Mouse (Mus musculus) mesoderm, embryonic 11.5 days (tissue): ENCODE measurements around the gene Gm5741.
A peak's percentile ranks its signal among the peaks of the same experiment; 100 is the strongest.

Source experiments
- DNase-seq: peaks from one replicate; pipeline ENCODE4 v3.0.0-alpha.2; 2012; ENCODE audit warnings: low read depth, low spot score

Gene Gm5741

DNA sequence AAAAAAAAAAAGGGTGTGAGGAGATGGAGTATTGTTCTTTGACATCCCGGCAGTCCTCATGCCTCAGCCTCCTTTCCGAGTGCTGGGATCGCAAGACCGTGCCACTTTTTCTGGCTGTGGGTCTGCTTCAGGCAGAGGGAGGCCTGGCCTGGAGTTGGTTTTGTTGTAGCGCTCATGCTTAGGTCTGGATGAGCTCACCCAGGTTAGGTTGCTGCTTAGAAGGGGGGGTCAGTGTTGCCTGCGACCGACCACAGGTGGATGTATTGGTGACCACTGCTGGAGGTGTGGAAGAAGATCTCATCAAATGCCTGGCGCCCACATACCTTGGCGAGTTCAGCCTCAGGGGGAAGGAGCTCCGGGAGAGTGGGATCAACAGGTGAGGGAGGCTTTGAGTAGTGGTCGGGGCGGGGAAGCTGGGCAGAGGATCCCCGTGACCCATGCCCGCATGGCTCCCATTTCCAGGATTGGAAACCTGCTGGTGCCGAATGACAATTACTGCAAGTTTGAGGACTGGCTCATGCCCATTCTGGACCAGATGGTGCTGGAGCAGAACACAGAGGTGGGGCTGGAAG lies 5.3 kb upstream of the Gm5741 start:
- DNase-seq: no peak

DNA sequence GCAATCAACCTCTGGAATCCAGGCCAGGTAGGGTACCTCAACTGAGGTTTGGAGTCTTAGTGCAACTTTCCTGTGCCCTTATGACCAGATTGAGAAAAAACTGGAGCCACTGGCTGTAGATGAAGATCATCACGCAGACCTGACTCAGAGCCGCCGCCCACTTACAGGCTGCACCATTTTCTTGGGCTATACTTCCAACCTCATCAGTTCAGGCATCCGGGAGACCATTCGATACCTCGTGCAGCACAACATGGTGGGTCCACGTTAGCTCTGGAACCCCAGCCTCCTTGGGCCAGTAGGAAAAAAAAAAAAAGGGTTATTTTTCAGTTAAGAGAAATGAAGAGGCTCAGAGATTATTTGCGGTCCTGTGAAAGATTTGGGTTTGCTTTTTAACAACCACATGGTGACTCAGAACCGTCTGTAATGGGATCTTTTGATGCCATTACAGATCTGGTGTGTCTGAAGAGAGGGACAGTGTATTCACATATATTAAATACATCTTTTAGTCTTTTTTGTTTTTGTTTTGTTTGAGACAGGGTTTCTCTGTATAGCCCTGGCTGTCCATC lies 4.7 kb upstream of the Gm5741 start:
- no peak for DNase-seq

DNA sequence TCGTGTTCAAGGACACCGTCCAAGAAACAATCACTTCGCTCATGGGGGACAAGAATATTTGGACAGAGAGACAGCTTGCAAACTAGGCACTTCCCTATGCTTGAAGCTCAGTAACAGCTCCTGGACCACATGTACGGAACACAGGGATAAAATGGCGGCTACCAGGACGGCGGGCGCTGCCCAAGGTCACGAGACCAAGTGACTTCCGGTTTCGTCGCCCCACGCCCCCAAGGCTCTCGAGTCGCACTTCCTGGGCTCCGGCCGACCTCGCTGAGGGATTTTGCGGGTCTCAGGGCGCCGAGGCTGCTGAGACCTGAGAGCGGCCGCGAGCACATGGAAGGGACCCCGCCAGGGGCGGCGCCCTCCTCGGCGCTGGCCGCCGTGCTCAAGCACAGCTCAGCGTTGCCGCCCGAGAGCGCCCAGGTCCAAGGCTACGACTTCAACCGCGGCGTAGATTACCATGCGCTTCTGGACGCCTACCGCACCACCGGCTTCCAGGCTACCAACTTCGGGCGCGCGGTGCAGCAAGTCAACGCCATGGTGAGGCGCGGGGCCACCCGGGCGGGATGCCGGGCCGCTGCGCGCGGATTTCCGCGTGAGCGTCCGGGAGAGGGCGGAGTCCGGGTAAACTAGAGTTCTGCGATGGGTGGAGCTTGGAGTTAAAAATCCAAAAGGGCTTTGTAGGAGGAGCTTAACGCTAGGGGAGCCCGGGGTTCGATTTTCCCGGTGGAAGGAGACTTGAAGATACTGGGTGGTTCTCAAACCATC lies 3.9 kb upstream of the Gm5741 start, which contains the start of gene Dhps:
Gene Dhps, plus strand, starts transcription at position 244 of the 768 bp plus-strand sequence.
- DNase-seq: peak; percentile 90

DNA sequence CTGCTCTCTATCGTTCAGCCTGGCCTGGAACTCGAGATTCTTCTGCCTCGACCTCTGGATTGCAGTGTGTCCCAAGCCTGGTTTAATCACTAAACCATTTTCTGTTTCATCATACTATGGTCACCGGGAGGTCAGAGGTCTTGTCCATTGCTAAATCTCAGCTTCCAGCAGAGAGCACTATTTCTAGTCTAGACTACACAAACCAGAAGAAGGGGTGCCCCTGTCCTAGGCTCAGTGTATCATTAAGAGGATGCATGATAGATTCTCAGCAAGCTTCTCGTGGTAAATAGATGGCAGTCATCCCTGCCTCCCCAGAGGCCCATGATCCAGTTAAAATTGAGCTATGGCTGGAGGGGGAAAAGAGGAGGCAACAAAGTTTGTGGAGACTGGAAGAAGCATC lies 3.3 kb upstream of the Gm5741 start:
- no peak for DNase-seq

DNA sequence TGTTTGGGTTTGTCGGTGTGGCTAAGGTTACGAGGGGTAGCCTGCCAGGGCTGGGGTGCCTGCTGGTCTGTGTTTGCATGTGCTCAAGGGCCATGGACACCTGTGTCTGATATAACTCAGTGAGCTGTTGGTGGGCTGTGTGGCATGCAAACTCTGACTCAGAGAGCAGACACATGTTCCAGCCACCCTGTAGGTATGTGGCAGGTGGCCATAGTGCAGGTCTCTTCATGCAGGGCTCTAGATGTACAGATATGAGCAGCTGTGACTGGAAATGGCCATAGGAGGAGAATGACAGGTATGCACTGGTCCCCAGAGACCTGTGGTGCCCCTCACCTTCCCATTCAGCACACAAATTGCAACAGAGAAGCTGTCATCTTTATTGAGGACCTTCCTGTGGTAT lies 627 bp downstream of the Gm5741 start:
- DNase-seq: no peak

DNA sequence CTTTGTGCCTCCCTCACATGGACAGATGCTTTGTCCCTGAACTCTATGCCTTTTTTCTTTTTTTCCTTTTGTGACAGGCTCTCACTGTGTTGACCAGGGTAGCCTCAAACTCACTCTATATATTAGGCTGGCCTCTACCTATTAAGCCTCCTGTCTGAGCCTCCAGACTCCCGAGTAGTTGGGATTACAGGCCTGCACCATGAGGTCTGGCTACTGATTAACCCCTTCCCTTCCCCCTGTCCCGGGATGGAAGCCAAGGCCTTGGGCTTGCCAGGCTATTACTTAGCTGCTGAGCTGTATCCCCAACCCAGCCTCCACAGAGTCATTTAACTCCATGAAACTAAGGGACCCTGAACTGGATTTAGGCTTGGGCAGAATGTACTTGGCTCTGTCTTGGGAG lies 2.6 kb downstream of the Gm5741 start:
- no peak for DNase-seq

DNA sequence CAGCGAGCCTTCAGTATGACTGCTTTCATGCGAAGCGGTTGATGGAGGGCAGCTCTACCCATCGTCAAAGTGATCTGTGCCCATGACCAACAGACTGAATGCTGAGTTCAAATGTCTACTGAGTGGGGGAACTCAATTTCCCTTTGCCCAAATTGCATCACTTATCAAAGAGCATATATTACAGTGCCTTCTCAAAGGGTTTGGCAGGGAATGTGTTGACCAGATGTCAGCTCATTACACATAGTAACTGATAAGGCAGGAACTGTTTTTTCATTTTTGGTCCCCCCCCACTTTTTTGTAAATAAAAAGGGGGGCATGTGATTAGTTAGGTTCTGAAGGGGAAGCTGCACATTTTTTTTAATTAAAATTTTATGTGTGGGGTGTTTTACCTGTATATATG lies 5.2 kb downstream of the Gm5741 start:
- DNase-seq: no peak

DNA sequence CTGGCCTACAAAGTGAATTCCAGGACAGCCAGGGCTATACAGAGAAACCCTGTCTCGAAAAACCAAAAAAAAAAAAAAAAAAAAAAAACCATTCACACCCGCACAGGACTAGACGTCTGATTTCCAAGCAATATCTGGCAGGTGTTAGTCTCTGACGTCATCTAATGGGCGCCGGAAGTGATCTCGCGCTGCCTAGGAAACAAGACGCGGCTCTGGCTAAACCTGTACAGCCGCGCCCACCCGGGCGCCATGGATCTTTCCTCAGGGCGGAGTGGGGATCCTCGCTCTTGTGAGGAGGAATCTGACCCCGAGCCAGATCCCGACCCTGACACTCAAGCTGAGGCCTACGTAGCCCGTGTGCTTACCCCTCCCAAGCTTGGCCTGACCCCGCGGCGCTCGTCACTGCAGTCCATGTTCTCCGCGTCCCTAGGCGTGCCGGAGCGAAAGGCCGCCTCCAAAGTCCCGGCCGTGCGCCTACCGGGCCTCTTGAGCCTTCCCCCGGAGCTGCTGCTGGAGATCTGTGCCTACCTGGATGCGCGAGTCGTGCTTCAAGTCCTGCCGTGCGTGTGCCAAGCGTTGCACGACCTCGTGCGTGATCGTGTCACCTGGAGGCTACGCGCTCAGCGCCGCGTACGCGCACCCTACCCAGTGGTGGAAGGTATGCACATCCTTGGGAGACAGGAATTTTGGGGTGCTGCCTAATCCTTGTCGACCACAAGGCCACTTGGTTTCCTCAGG lies 7.7 kb downstream of the Gm5741 start, which contains the start of gene Fbxw9:
Gene Fbxw9, plus strand, starts transcription at position 177 of the 738 bp plus-strand sequence.
- DNase-seq: peak; percentile 94

DNA sequence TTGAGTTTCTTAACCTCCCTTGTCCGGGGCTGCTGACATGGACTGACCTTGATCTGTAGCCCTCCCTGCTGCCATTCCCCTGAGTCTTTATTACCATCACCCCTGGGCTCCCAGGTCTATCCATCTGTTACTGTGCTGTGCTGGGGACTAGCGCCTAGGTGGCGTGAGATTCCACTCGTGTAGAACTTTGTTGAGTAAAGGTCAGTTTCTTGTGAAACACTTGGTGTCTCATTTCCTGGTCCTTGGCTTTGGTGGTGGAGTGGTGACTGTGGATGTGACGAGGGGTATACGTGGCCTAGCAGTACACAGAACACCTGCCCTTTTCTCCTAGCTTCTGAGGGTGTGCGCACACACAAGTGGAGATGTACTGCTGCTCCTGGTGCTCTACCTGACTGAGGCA lies 10.4 kb downstream of the Gm5741 start:
- no peak for DNase-seq

DNA sequence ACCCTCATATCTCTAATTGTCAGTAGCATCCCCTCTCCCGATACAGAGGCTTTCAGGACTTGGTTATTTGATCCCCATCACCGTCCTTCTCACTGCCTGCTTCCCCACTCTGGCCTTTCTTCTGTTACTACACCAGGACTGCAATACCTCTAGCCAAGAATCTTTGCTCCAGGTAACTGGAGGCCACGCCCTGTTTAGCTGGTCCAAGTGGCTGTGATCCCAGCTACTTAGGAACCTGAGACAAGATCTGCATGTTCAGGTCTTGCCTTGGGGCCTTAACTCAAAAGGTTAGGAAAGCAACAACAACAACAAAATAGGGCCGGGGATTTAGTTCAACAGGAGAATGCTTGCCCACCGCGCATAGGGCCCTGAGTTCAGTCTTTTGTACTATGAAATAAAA lies 24.2 kb downstream of the Gm5741 start:
- DNase-seq: no peak

DNA sequence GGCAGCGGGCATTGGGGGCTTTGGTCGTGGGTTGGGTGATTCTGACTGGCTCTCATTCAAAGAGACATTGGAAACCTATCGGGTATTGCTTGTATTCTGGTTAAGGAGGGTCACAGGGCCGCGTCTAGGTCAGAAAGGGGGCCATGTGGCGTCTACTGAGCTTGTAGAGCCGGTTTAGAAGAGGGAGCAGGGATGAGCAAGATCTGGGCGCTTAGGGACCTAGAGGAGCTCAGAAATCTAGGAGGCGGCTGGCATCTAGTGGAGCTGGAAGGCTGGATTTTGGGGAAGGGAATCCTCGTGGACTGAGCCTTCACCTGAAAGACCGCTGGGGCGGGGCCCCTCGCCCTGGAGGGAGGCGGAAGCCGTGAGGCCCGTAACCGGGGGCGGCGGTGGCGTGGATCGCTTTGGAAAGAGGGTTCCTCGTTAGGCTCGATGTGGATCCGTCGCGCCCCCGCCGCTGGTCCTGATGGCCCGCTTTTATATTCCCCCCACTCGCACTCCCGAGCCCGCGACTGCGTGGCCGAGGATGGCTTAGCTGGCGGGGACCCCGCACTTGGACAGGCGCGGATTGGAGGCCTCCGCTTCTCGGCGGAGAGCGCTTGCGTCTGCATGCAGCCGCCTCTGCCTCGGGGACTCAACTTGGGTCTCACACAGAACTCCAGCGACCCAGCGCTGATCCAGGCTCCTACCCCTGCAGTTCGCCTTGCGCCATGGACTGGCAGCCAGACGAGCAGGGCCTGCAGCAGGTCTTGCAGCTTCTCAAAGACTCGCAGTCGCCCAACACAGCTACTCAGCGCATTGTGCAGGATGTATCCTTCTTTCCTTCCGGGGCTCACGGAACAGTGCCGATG lies 29.9 kb downstream of the Gm5741 start:
- peak; percentile 32 for DNase-seq

DNA sequence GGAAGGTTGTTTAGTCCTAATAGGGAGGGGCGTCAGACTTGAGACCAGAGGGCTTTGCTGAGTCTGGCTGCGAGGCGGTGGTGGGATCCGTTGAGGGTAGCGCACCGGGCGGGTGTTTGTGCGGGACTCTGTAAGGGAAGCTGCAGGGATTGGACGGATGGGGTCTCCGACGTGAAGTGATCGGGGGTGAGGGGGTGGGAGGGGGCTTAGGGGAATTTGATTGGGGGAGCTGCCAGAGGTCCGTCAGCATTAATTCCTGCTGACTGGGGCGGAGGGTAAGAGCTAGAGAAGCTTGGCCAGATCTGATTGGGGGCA lies 30.5 kb downstream of the Gm5741 start:
- DNase-seq: peak; percentile 78

DNA sequence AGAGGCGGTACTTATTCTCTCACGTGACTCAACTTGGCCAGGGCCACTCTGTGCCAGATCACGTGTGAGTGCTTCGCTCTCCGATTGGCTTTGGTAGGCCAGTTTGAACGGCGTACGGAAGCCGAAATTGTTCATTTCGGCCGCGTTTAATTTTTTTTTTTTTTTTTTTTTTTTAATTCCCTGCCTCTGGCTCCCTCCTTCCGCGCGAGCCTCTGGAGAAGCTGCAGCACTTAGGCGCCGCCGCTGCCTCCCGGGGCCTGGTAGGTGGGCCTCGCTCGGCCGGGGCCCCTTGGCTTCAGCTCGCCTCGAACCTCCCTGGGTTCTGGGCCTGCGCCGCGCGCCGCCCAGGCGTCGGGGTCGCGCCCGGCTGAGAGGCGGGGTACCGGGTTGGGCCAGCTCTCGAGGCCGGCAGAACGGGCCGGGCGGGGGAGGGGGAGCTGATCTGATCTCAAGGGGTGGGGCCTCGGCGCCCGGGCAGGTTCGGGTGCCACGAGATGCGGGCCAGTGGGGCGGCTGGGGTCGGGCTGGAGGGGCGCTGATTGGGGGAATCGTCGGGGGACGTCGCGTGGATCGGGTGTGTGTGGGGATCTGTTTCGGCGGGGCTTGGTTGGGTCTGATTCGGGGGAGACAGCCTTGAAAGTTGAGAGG lies 30.9 kb downstream of the Gm5741 start, which contains the start of gene Tnpo2:
Gene Tnpo2, plus strand, starts transcription at position 198 of the 648 bp plus-strand sequence.
- peak; percentile 97 for DNase-seq

DNA sequence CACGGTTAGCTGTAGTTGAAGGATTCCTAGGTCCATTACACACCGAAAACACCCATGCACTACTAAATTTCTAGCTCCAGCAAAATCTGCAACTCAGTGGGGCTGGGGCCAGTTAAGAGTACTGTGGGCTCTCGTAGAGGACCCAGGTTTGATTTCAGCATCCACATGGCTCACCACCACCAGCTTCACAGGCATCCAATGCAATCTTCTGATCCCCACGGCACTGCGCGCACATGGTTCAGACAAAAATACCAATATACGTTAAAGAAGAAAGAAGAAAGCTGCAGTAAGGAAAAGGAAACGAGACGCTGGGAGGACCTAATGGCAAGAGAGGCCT lies 31.4 kb downstream of the Gm5741 start:
- no peak for DNase-seq

DNA sequence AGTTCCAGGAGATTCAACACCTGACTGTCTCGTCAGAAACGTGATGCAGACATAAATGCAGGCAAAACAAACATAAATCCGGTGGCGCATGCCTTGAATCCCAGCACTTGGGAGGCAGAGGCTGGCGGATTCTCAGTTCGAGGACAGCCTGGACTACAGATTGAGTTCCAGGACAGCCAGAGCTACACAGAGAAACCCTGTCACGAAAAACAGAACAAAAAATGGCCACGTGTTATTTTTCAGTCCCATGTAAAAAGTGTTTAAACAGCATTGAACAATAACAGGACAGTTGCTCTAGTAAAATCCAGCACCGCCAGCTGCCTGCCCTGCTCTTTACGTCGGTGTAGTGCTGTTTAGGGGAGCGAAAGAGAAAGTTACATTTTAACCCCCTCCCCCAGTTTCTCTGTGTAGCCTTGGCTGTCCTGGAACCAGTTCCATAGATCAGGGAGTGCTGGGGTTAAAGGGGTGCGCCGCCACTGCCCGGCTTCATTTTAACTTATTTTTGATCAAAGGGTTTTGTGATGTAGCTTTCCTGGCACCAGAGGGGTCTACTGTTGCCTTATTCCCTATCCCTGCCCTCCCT lies 32.0 kb downstream of the Gm5741 start:
- DNase-seq: no peak

DNA sequence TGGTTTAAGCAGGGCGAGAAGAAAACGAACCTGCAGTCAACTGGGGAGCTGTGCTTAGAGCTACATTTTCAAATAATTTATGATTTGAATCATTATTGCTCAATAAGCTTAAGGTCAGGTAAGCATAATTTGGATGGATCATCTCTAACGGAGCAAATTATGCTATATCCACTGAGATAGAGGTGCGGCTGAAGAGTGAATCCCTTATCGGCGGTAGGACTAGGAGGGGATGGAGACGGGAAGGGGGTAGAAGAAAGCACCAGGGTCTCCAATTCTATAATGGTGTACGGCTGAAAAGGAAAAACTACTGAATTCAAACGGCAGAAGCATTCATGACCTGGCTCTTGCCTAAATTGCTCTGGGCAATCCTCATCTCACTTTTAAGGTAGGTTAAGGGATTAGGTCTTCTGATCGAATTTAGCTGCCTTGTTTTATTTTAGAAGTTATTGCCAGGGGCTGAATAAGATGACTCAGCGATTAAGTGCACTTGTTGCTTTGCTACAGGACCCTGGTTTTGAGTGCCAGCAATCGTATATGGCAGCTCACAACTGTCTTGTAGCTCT lies 32.5 kb downstream of the Gm5741 start:
- DNase-seq: peak; percentile 29

DNA sequence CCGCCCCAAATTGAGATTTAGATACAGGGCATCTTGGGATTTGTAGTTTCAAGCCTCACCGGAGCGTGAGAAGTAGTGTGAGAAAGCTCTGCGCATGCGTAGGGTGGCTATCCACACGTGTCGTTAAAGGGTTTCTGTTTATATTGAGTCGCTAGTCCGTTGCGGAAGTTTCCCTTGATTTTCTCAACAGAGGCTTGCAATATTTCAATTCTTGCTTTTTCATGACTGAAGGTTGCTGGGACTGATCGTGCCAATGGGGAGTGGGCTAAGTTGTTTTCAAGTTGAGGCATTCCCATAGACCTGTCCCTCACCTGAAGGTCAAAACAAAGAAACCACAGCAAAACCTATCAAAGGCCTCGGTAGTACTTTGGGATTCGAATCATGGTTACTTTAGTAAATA lies 33.0 kb downstream of the Gm5741 start:
- peak; percentile 83 for DNase-seq

DNA sequence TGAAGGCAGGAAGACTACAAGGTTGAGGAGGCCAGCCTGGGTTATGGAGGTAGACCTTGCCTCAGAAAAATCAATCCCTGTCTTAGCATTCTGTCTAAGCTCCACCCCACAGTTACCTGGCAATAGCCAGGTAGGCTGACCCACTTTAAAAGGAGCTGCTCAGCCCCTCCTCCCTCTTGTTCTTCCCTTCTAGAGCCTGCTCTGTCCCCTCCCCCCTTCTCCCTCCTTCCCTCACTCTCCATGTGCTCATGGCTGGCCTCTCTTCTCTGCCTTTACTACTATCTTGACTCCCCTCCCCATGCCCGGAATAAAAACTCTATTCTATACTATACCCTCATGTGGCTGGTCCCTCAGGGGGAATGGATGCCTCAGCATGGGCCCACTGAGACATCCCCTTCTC lies 33.9 kb downstream of the Gm5741 start:
- DNase-seq: no peak

DNA sequence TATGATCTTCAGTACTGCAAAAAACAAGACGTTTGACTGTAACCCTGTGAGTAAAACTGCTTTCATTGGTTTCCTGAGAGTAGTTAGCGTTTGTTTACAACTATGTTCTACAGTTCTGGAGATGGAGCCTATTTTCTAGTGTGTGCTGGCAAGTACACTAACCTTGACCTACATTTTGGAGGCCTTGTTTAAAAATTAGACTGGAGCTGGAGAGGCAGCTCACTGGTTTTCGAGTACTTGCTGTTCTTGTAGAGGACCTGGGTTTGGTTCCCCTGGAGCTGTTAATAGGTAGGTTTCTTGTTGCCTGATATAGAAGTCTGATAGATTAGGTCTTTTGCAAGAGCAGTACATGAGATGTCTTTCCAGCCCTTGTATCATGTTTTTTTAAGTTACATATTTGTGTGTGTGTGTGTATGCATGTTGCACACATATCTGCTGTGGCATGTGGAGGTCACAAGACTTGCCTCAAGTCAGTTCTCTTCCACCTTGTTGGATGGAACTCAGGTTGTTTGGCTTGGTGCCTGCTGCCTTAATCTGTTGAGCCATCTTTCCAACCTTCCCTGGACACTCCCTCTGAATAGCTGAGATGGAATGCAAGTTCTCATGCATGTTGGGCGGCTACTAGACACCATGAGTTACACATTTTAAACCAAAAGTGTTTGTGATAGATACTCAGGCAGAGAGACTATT lies 35.0 kb downstream of the Gm5741 start:
- no peak for DNase-seq

DNA sequence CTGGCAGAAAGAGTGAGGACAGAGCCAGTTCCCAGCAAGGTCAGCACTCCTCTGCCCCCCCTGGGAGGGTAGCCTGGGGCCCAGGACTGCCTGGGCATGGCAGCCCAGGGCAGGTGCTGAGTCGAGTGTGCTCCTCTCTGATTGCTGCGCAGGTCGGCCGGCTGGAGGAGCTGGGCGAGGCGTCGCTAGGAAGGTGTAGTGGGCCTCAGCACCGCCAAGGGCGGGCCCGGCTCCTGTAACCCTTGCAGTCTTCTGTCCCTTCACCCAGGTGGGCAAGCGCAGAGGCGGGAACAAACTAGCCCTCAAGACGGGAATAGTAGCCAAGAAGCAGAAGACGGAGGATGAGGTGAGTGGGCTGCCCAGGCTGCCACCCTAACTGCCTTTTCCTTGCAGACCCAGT lies 38.5 kb downstream of the Gm5741 start:
- DNase-seq: no peak
